Mouse (Mus musculus): ENCODE measurements around the gene Fam83c. TPM values are rescaled to one million over a fixed set of nuclear protein-coding genes. Genes with fewer than 3 reads are reported as not detected.

The Fam83c gene
- not detected in 2 replicates for polyA plus RNA-seq (2012; ENCODE audit: insufficient read depth, insufficient read length, low replicate concordance, missing spikeins)

DNA sequence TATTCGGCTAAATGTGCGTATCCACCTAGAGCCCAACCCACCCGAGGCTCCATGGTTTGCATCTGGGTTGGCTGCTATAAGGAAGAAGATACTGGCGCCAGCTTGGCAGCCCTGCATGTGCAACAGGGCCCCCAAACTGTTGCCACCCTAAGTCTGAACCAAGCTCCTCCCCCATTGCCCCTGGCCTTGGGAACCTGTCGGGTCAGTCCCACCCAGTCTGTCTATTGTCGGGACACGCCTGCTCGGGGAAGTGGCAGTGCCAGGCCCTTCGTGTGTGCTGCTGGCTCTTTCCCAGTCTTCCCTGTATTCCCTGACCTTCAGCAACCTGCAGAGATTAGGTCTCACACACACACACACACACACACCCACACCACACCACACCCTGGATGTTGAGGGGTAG, at the start of gene Fam83c:
Gene Fam83c, minus strand, starts transcription at position 123 of the 400 bp plus-strand sequence.
- Histone ChIP-seq H3K4me1 (ENCODE audit: control insufficient read depth, insufficient read depth, low read length) (no peaks in the 10 kb centered on the region), H3K27ac (ENCODE audit: insufficient read depth, low read depth, low read length) (no peak within 1 kb of the TSS), H3K4me3 (ENCODE audit: insufficient read depth, low read depth, low read length) (no peak within 1 kb of the TSS)
- TF ChIP-seq POLR2A (IDR thresholded peaks at IDR 0.05; ENCODE audit: insufficient read depth, low read depth, low read length) = no peak
- TF ChIP-seq CTCF (IDR thresholded peaks at IDR 0.05; ENCODE audit: insufficient read depth, low read depth, low read length) = no peak
- 68% methylated on average over 9 of the region's 9 CpGs for WGBS

DNA sequence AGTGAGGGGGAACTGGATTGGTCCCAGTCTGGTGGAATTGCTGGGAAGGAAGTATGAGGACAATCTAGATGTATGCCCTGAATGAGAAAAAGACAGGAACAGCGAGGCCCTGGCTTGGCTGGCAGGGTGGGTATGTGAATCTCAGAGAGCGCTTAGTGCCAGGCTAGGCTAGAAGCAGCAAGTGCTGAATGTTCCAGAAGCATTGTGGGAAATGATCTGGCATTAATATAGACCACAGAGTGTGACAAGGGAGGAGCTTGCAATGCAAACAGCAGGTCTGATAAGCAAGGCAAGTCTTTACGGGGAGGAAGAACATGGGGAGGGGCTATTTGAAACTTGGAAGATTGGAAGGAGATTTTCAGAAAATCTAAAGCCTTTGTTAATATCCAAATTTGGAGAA, 47.4 kb upstream of the Fam83c start:
- H3K27ac ChIP-seq (ENCODE audit: insufficient read depth, low read depth, low read length) = no peak overlapping the region
- TF ChIP-seq CTCF (IDR thresholded peaks at IDR 0.05; ENCODE audit: insufficient read depth, low read depth, low read length) = no peak
- peaks cover 10% of the 10 kb centered on the region; the same call in 1 of the 2 replicates for H3K4me1 ChIP-seq (ENCODE audit: control insufficient read depth, insufficient read depth, low read length)
- WGBS = 90% methylated on average over 3 of the region's 3 CpGs
- H3K4me3 ChIP-seq (ENCODE audit: insufficient read depth, low read depth, low read length) = no peak overlapping the region

DNA sequence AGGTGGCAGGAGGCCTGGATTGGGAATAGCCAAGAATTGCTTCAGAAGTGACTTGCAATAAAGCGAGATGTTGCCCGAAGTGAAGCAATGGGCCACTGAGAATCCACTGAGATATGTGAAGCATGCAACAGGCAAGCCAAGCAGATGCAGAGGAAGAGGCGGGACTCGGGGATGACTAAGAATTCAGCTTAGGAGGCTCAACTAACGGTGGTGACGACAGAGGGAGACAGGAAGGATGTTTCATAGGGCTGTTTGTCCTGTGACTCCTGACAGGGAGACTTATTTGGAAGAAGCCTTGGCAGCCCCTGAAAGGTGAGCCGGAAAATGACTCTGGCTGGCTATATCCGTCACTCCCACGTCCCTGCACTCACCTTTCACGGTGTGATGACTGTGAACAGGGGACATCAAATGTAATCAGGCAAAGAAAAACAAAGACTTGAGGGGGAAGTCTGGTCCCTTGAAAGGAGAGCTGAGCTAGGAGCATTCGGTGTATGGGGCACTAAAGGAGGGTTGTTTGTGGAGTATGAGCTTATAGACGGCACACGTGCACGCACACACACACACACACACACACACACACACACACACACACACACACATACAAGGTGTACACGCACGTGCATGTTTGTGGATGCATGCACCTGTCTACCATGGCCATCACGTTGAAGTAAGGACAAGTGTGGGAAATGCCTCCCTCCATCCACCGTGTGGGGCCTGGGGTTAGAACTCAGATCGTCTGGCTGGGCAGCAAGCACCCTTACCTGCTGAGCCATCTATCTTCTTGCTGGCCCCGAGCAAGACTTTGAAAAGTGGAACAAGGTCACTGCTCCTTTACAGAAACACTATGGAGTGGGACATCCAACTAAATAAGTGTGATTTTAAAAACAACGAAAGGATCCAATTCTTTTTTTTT, 44.6 kb upstream of the Fam83c start:
- no peak overlapping the region for H3K4me3 ChIP-seq (ENCODE audit: insufficient read depth, low read depth, low read length)
- TF ChIP-seq CTCF (IDR thresholded peaks at IDR 0.05; ENCODE audit: insufficient read depth, low read depth, low read length) (no peak), POLR2A (IDR thresholded peaks at IDR 0.05; ENCODE audit: insufficient read depth, low read depth, low read length) (no peak)
- peaks cover 6% of the 10 kb centered on the region; the same call in 1 of the 2 replicates for H3K4me1 ChIP-seq (ENCODE audit: control insufficient read depth, insufficient read depth, low read length)
- H3K27ac ChIP-seq (ENCODE audit: insufficient read depth, low read depth, low read length) = no peak overlapping the region
- WGBS = 68% methylated on average over 21 of the region's 21 CpGs

DNA sequence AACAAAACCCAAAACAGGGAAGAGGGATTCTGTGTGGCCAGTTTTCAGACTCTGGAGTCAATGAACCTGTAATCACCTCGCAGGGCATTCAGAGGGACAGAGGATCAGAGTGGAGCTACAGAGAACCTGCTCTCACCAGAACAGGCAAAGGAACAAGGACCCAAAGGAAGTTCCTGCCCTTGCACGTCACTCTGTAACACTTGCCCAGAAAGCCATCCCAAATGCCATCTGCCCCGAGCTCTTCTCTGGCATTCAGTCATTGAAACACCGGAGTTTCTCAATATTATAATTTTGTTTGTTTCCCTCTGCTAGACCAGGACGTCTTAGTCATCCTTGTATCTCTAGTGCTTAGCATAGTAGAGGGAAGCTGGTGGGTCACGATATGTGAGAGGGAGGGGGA, 39.0 kb upstream of the Fam83c start:
- 34% methylated on average over 6 of the region's 6 CpGs for WGBS
- Histone ChIP-seq H3K27ac (ENCODE audit: insufficient read depth, low read depth, low read length) (no peak overlapping the region), H3K4me3 (ENCODE audit: insufficient read depth, low read depth, low read length) (no peak overlapping the region), H3K4me1 (ENCODE audit: control insufficient read depth, insufficient read depth, low read length) (no peaks in the 10 kb centered on the region)
- TF ChIP-seq POLR2A (IDR thresholded peaks at IDR 0.05; ENCODE audit: insufficient read depth, low read depth, low read length) = no peak
- TF ChIP-seq CTCF (IDR thresholded peaks at IDR 0.05; ENCODE audit: insufficient read depth, low read depth, low read length) = no peak

GRCm38 (mm10) chr2:155872930-155873507, 38.4 kb upstream of the Fam83c start:
- WGBS = 40% methylated on average over 10 of the region's 10 CpGs

GRCm38 (mm10) chr2:155872486-155872885, 37.8 kb upstream of the Fam83c start:
- no peak overlapping the region for H3K27ac ChIP-seq (ENCODE audit: insufficient read depth, low read depth, low read length)
- WGBS = 60% methylated on average over 8 of the region's 8 CpGs
- H3K4me1 ChIP-seq (ENCODE audit: control insufficient read depth, insufficient read depth, low read length) = no peaks in the 10 kb centered on the region
- TF ChIP-seq POLR2A (IDR thresholded peaks at IDR 0.05; ENCODE audit: insufficient read depth, low read depth, low read length) = no peak
- no peak for TF ChIP-seq CTCF (IDR thresholded peaks at IDR 0.05; ENCODE audit: insufficient read depth, low read depth, low read length)
- no peak overlapping the region for H3K4me3 ChIP-seq (ENCODE audit: insufficient read depth, low read depth, low read length)

More at GRCm38 (mm10) chr2:155872930-155873507, 38.4 kb upstream of the Fam83c start:
- Histone ChIP-seq H3K27ac (ENCODE audit: insufficient read depth, low read depth, low read length) (no peak overlapping the region), H3K4me1 (ENCODE audit: control insufficient read depth, insufficient read depth, low read length) (no peaks in the 10 kb centered on the region), H3K4me3 (ENCODE audit: insufficient read depth, low read depth, low read length) (no peak overlapping the region)
- no peak for TF ChIP-seq POLR2A (IDR thresholded peaks at IDR 0.05; ENCODE audit: insufficient read depth, low read depth, low read length)
- no peak for TF ChIP-seq CTCF (IDR thresholded peaks at IDR 0.05; ENCODE audit: insufficient read depth, low read depth, low read length)

DNA sequence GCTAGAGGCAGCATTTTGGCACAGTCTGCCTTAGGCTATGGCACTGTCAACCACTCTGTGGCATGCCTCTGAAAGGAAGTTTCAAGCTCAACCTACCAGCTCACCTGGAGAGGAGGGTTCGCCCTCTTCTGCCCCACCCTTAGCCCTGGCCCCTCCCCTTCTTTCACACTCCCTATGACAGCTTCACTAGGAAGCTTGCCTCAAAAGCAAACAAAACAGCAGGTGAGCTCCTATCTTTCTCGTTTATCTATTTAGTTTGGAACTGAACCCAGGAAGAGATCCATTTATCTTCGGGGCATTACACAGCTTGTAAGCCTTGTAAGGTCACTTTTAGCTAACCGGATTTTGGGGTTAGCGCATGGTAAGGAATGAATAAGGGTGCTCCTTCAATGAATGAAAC, 35.1 kb upstream of the Fam83c start:
- no peak for TF ChIP-seq CTCF (IDR thresholded peaks at IDR 0.05; ENCODE audit: insufficient read depth, low read depth, low read length)
- no peak for TF ChIP-seq POLR2A (IDR thresholded peaks at IDR 0.05; ENCODE audit: insufficient read depth, low read depth, low read length)
- Histone ChIP-seq H3K4me3 (ENCODE audit: insufficient read depth, low read depth, low read length) (no peak overlapping the region), H3K4me1 (ENCODE audit: control insufficient read depth, insufficient read depth, low read length) (no peaks in the 10 kb centered on the region), H3K27ac (ENCODE audit: insufficient read depth, low read depth, low read length) (no peak overlapping the region)
- WGBS = 77% methylated on average over 5 of the region's 5 CpGs

DNA sequence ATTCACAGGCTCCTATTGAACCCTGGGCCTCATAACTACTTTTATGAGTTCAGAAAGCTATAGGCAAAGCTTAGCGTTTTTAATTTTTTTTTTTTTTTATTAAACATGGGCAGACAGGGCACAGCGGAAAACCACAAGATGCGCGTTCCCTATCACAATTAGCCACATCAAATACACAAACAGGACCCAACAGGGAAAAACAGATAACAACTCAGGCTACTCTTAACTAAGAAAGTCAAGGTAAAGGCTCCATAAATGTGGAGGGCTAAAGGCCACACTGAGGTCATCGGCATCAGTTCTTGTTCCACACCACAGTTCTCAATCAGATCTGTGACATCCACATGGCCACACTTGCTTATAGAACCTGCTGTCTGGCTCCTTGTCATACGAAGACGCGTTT, 33.7 kb upstream of the Fam83c start:
- H3K27ac ChIP-seq (ENCODE audit: insufficient read depth, low read depth, low read length) = no peak overlapping the region
- H3K4me1 ChIP-seq (ENCODE audit: control insufficient read depth, insufficient read depth, low read length) = peaks cover 3% of the 10 kb centered on the region; the same call in 1 of the 2 replicates
- 95% methylated on average over 8 of the region's 8 CpGs for WGBS
- H3K4me3 ChIP-seq (ENCODE audit: insufficient read depth, low read depth, low read length) = no peak overlapping the region
- TF ChIP-seq CTCF (IDR thresholded peaks at IDR 0.05; ENCODE audit: insufficient read depth, low read depth, low read length) (no peak), POLR2A (IDR thresholded peaks at IDR 0.05; ENCODE audit: insufficient read depth, low read depth, low read length) (no peak)

DNA sequence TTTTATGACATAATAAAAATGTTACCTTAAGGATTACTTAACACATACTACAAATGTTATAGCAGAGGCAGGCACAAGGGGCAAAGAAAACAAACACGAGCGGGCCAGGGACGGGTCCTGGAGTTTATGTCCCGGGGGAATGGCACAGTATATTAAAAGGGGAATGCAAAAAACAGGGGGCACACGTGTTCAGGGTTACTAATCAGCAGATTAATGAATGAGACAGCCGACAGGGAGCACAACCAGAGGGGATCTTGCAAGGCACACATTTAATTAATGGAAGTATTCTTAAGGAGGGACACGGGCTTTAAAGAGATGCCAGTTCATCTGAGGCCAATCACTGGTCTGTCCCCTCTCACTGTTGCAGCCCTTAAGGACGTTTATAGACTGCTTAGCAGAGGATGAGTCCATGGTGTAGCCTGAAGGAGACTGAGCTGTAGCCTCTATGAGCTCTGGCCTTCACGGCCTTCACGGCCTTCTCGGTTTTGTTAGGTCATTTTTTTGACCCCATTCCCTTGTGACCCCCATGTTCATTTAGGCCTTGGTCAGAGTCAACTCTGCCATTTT, 28.7 kb upstream of the Fam83c start:
- no peak overlapping the region for H3K27ac ChIP-seq (ENCODE audit: insufficient read depth, low read depth, low read length)
- 42% methylated on average over 11 of the region's 11 CpGs for WGBS
- no peak overlapping the region for H3K4me3 ChIP-seq (ENCODE audit: insufficient read depth, low read depth, low read length)
- TF ChIP-seq CTCF (IDR thresholded peaks at IDR 0.05; ENCODE audit: insufficient read depth, low read depth, low read length) (no peak), POLR2A (IDR thresholded peaks at IDR 0.05; ENCODE audit: insufficient read depth, low read depth, low read length) (no peak)
- peaks cover 10% of the 10 kb centered on the region; the same call in 1 of the 2 replicates for H3K4me1 ChIP-seq (ENCODE audit: control insufficient read depth, insufficient read depth, low read length)

All from olfactory bulb, adult 2 months (tissue).